Mouse (Mus musculus): Measurements from ENCODE around the gene Ccdc88b. TPM values are rescaled to one million over a fixed set of nuclear protein-coding genes. Genes with fewer than 3 reads are reported as not detected.
A peak's percentile ranks its signal among the peaks of the same experiment; 100 is the strongest.

Ccdc88b gene
- polyA plus RNA-seq, 1 experiment from 2014 or later, result 0.42 TPM

- no peak overlapping the region for H3K27ac ChIP-seq (ENCODE audit: low read depth, low read length)
- no peaks in the 10 kb centered on the region for H3K9me3 ChIP-seq (ENCODE audit: control insufficient read depth, low read length)
- H3K4me1 ChIP-seq (replicated peaks; ENCODE audit: control insufficient read depth, insufficient read depth, low read length), result peaks cover 10% of the 10 kb centered on the region
- H3K4me2 ChIP-seq (replicated peaks; ENCODE audit: low read depth, low read length), result no peak overlapping the region
- H3K4me3 ChIP-seq (ENCODE audit: low read depth, low read length), result no peak overlapping the region
- no peaks in the 10 kb centered on the region for H3K36me3 ChIP-seq (ENCODE audit: control insufficient read depth, insufficient read depth, low read length)
- no peak for DNase-seq (ENCODE audit: low spot score)
- 89% methylated on average over 12 of the region's 12 CpGs for WGBS
- no peak overlapping the region for H3K9ac ChIP-seq (ENCODE audit: low read depth, low read length)
- no peak for ATAC-seq (ENCODE audit: low FRiP score)
- H3K27me3 ChIP-seq (ENCODE audit: control insufficient read depth, insufficient read depth, low read length), result peaks cover 12% of the 10 kb centered on the region
These were observed 3.4 kb downstream of the Ccdc88b start for GRCm38 (mm10) chr19:6854658-6855057.

- no peak overlapping the region for H3K4me3 ChIP-seq (ENCODE audit: low read depth, low read length)
- no peak overlapping the region for H3K4me2 ChIP-seq (replicated peaks; ENCODE audit: low read depth, low read length)
- ATAC-seq (ENCODE audit: low FRiP score), result no peak
- 71% methylated on average over 8 of the region's 8 CpGs for WGBS
- H3K9ac ChIP-seq (ENCODE audit: low read depth, low read length), result no peak overlapping the region
- H3K27ac ChIP-seq (ENCODE audit: low read depth, low read length), result no peak overlapping the region
- no peak for DNase-seq (ENCODE audit: low spot score)
- H3K4me1 ChIP-seq (replicated peaks; ENCODE audit: control insufficient read depth, insufficient read depth, low read length), result peaks cover 10% of the 10 kb centered on the region
- no peaks in the 10 kb centered on the region for H3K9me3 ChIP-seq (ENCODE audit: control insufficient read depth, low read length)
- no peaks in the 10 kb centered on the region for H3K36me3 ChIP-seq (ENCODE audit: control insufficient read depth, insufficient read depth, low read length)
- peaks cover 19% of the 10 kb centered on the region for H3K27me3 ChIP-seq (ENCODE audit: control insufficient read depth, insufficient read depth, low read length)
These were observed 4.1 kb downstream of the Ccdc88b start for GRCm38 (mm10) chr19:6853903-6854302.

- 82% methylated on average over 21 of the region's 21 CpGs for WGBS
- ATAC-seq (ENCODE audit: low FRiP score) (no peak), DNase-seq (ENCODE audit: low spot score) (no peak)
- Histone ChIP-seq H3K4me1 (replicated peaks; ENCODE audit: control insufficient read depth, insufficient read depth, low read length) (peaks cover 13% of the 10 kb centered on the region), H3K27me3 (ENCODE audit: control insufficient read depth, insufficient read depth, low read length) (peaks cover 32% of the 10 kb centered on the region), H3K9ac (ENCODE audit: low read depth, low read length) (no peak overlapping the region), H3K4me3 (ENCODE audit: low read depth, low read length) (no peak overlapping the region), H3K9me3 (ENCODE audit: control insufficient read depth, low read length) (no peaks in the 10 kb centered on the region), H3K27ac (ENCODE audit: low read depth, low read length) (no peak overlapping the region), H3K4me2 (replicated peaks; ENCODE audit: low read depth, low read length) (no peak overlapping the region), H3K36me3 (ENCODE audit: control insufficient read depth, insufficient read depth, low read length) (no peaks in the 10 kb centered on the region)
These were observed 5.4 kb downstream of the Ccdc88b start for GRCm38 (mm10) chr19:6852393-6853305.

GRCm38 (mm10) chr19:6851497-6851896 lies 6.5 kb downstream of the Ccdc88b start:
- Histone ChIP-seq H3K4me3 (ENCODE audit: low read depth, low read length) (no peak overlapping the region), H3K36me3 (ENCODE audit: control insufficient read depth, insufficient read depth, low read length) (no peaks in the 10 kb centered on the region), H3K27me3 (ENCODE audit: control insufficient read depth, insufficient read depth, low read length) (peaks cover 42% of the 10 kb centered on the region), H3K9me3 (ENCODE audit: control insufficient read depth, low read length) (no peaks in the 10 kb centered on the region), H3K9ac (ENCODE audit: low read depth, low read length) (no peak overlapping the region), H3K4me1 (replicated peaks; ENCODE audit: control insufficient read depth, insufficient read depth, low read length) (peaks cover 13% of the 10 kb centered on the region), H3K27ac (ENCODE audit: low read depth, low read length) (no peak overlapping the region), H3K4me2 (replicated peaks; ENCODE audit: low read depth, low read length) (no peak overlapping the region)
- ATAC-seq (ENCODE audit: low FRiP score) (no peak), DNase-seq (ENCODE audit: low spot score) (no peak)
- 79% methylated on average over 3 of the region's 3 CpGs for WGBS

GRCm38 (mm10) chr19:6849506-6850068 lies 8.4 kb downstream of the Ccdc88b start:
- ATAC-seq (ENCODE audit: low FRiP score), result no peak
- H3K9me3 ChIP-seq (ENCODE audit: control insufficient read depth, low read length), result no peaks in the 10 kb centered on the region
- DNase-seq (ENCODE audit: low spot score), result no peak
- H3K9ac ChIP-seq (ENCODE audit: low read depth, low read length), result no peak overlapping the region
- no peak overlapping the region for H3K4me2 ChIP-seq (replicated peaks; ENCODE audit: low read depth, low read length)
- H3K27ac ChIP-seq (ENCODE audit: low read depth, low read length), result no peak overlapping the region
- 0 out of 2 replicates have a peak, but pooled peaks cover 3% of the 10 kb centered on the region for H3K4me1 ChIP-seq (replicated peaks; ENCODE audit: control insufficient read depth, insufficient read depth, low read length)
- peaks cover 43% of the 10 kb centered on the region for H3K27me3 ChIP-seq (ENCODE audit: control insufficient read depth, insufficient read depth, low read length)
- 68% methylated on average over 23 of the region's 23 CpGs for whole genome bisulfite sequencing
- H3K4me3 ChIP-seq (ENCODE audit: low read depth, low read length), result no peak overlapping the region
- no peaks in the 10 kb centered on the region for H3K36me3 ChIP-seq (ENCODE audit: control insufficient read depth, insufficient read depth, low read length)

- no peak overlapping the region; the same call in 1 of the 2 replicates for H3K4me3 ChIP-seq (ENCODE audit: low read depth, low read length)
- H3K27me3 ChIP-seq (ENCODE audit: control insufficient read depth, insufficient read depth, low read length), result peaks cover 40% of the 10 kb centered on the region
- WGBS, result 4% methylated on average over 31 of the region's 31 CpGs
- H3K36me3 ChIP-seq (ENCODE audit: control insufficient read depth, insufficient read depth, low read length), result no peaks in the 10 kb centered on the region
- peak overlapping the region; percentile 34 for H3K4me2 ChIP-seq (replicated peaks; ENCODE audit: low read depth, low read length)
- H3K27ac ChIP-seq (ENCODE audit: low read depth, low read length), result no peak overlapping the region
- DNase-seq (ENCODE audit: low spot score) (peak; percentile 25), ATAC-seq (ENCODE audit: low FRiP score) (no peak)
- H3K4me1 ChIP-seq (replicated peaks; ENCODE audit: control insufficient read depth, insufficient read depth, low read length), result 0 out of 2 replicates have a peak, but pooled peaks cover 3% of the 10 kb centered on the region
- H3K9me3 ChIP-seq (ENCODE audit: control insufficient read depth, low read length), result no peaks in the 10 kb centered on the region
- H3K9ac ChIP-seq (ENCODE audit: low read depth, low read length), result no peak overlapping the region
These were observed 10.0 kb downstream of the Ccdc88b start for GRCm38 (mm10) chr19:6847841-6848517.

GRCm38 (mm10) chr19:6846050-6846449 lies 12.0 kb downstream of the Ccdc88b start:
- Histone ChIP-seq H3K9me3 (ENCODE audit: control insufficient read depth, low read length) (no peaks in the 10 kb centered on the region), H3K4me3 (ENCODE audit: low read depth, low read length) (no peak overlapping the region), H3K27me3 (ENCODE audit: control insufficient read depth, insufficient read depth, low read length) (peaks cover 48% of the 10 kb centered on the region), H3K27ac (ENCODE audit: low read depth, low read length) (no peak overlapping the region), H3K4me1 (replicated peaks; ENCODE audit: control insufficient read depth, insufficient read depth, low read length) (0 out of 2 replicates have a peak, but pooled peaks cover 3% of the 10 kb centered on the region), H3K9ac (ENCODE audit: low read depth, low read length) (no peak overlapping the region), H3K4me2 (replicated peaks; ENCODE audit: low read depth, low read length) (no peak overlapping the region), H3K36me3 (ENCODE audit: control insufficient read depth, insufficient read depth, low read length) (no peaks in the 10 kb centered on the region)
- 81% methylated on average over 4 of the region's 4 CpGs for WGBS
- DNase-seq (ENCODE audit: low spot score) (no peak), ATAC-seq (ENCODE audit: low FRiP score) (no peak)

- H3K27ac ChIP-seq (ENCODE audit: low read depth, low read length), result no peak overlapping the region
- 60% methylated on average over 1 of the region's 1 CpGs for WGBS
- H3K9me3 ChIP-seq (ENCODE audit: control insufficient read depth, low read length), result no peaks in the 10 kb centered on the region
- no peak overlapping the region for H3K4me3 ChIP-seq (ENCODE audit: low read depth, low read length)
- no peak for ATAC-seq (ENCODE audit: low FRiP score)
- no peak for DNase-seq (ENCODE audit: low spot score)
- no peaks in the 10 kb centered on the region for H3K36me3 ChIP-seq (ENCODE audit: control insufficient read depth, insufficient read depth, low read length)
- no peak overlapping the region for H3K9ac ChIP-seq (ENCODE audit: low read depth, low read length)
- H3K4me1 ChIP-seq (replicated peaks; ENCODE audit: control insufficient read depth, insufficient read depth, low read length), result peaks cover 9% of the 10 kb centered on the region
- H3K4me2 ChIP-seq (replicated peaks; ENCODE audit: low read depth, low read length), result no peak overlapping the region
- H3K27me3 ChIP-seq (ENCODE audit: control insufficient read depth, insufficient read depth, low read length), result peaks cover 54% of the 10 kb centered on the region
These were observed 15.7 kb downstream of the Ccdc88b start for GRCm38 (mm10) chr19:6842353-6842752.
